Mouse (Mus musculus): ENCODE results near the gene Tmem82. TPM values are rescaled to one million over a fixed set of nuclear protein-coding genes. Genes with fewer than 3 reads are reported as not detected.

The Tmem82 gene
- not detected for total RNA-seq (2023)

DNA sequence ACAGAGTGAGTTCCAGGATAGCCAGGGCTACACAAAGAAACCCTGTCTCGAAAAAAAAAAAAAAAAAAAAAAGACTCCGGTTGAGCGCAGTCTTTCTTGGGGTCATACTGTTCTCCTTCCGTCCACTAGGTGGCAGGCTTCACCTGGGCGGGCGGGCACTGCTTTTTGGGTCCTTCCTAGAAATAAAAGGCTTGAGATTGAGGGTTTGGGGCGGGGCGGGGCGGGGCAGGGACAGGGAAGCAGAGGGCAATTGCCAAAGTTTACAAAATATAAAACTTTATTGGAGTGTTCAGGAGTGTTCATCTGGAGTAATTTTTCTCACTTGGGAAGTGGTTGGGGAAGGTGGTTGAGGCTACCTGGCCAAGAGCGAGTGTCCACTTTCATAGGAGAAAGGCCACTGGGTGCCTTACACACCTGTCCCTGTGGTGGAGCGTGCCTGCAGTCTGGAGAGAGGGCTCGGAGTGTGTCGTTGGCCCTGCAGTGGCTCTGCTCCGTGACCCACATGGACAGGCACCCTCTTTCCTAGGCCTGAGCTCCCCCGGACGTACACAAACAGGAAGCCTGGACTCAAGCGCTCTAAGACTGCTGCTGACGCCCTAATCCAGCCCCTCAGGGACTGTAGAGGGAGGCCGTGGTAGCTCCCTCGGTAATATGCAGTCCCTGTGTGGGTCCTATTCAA, at the start of gene Tmem82:
Tmem82 (minus strand) TSS at position 69 of the 679 bp plus-strand sequence.

GRCm38 (mm10) chr4:141664799-141665198, 46.4 kb upstream of the Tmem82 start, which contains the start of gene Plekhm2:
Gene Plekhm2 (minus strand): TSS chr4:141664899.

GRCm38 (mm10) chr4:141623666-141624065, 5.2 kb upstream of the Tmem82 start, which contains the start of gene Slc25a34:
Gene Slc25a34 (minus strand): TSS chr4:141623821.

GRCm38 (mm10) chr4:141605861-141606260, 12.6 kb downstream of the Tmem82 start, which contains the start of gene Fblim1:
Gene Fblim1 (minus strand): TSS chr4:141606096.

Other genes with a start within 250 kb of the Tmem82 start
- not detected for gene Clcnka, start 219.9 kb downstream of the Tmem82 start, total RNA-seq (2023)
- not detected for gene Clcnkb, start 202.6 kb downstream of the Tmem82 start, total RNA-seq (2023)
- not detected for gene Hspb7, start 197.9 kb downstream of the Tmem82 start, total RNA-seq (2023)
- not detected for gene Srarp, start 182.5 kb downstream of the Tmem82 start, total RNA-seq (2023)
- gene Zbtb17, start 174.0 kb downstream of the Tmem82 start, total RNA-seq (2023), result 10 to 100 TPM; 39.8 to 44.6 TPM
- gene Spen, start 80.0 kb downstream of the Tmem82 start, total RNA-seq (2023), result 10 to 100 TPM; 56.7 to 69.1 TPM
- gene Fblim1, start 12.5 kb downstream of the Tmem82 start, total RNA-seq (2023), result under 1 TPM in 1 of 2 experiments, not detected in 1; 0.17 TPM
- not detected for gene Slc25a34, start 5.2 kb upstream of the Tmem82 start, total RNA-seq (2023)
- gene Plekhm2, start 46.3 kb upstream of the Tmem82 start, total RNA-seq (2023), result 10 to 100 TPM; 33.5 to 34.3 TPM
- 1 to 10 TPM in 1 of 2 experiments, not detected in 1; 2.9 TPM for gene Rsc1a1, start 67.0 kb upstream of the Tmem82 start, total RNA-seq (2023)
- 10 to 100 TPM; 51.1 to 52.2 TPM for gene Ddi2, start 104.8 kb upstream of the Tmem82 start, total RNA-seq (2023)
- gene Agmat, start 128.0 kb upstream of the Tmem82 start, total RNA-seq (2023), result not detected
- gene Dnajc16, start 172.3 kb upstream of the Tmem82 start, total RNA-seq (2023), result 10 to 100 TPM; 14.6 to 17.2 TPM
- gene Casp9, start 175.0 kb upstream of the Tmem82 start, total RNA-seq (2023), result 10 to 100 TPM; 25.4 to 28.3 TPM
- not detected for gene Cela2a, start 207.5 kb upstream of the Tmem82 start, total RNA-seq (2023)
- gene Ctrc, start 227.7 kb upstream of the Tmem82 start, total RNA-seq (2023), result not detected

Measured in B cell, adult 67 days (primary cell).